Mouse (Mus musculus): Measurements from ENCODE around the gene Mrpl16.

- no peak for TF ChIP-seq GATA1 (IDR thresholded peaks at IDR 0.05; ENCODE audit: borderline replicate concordance, low read length)
- no peak for TF ChIP-seq FLI1 (IDR thresholded peaks at IDR 0.05; ENCODE audit: low read length)
These were observed 39.9 kb upstream of the Mrpl16 start for GRCm38 (mm10) chr19:11730278-11730677.
